Mouse (Mus musculus) right cerebral cortex, postnatal 25 days (tissue): ENCODE measurements at regions not wholly inside any gene's neighbourhood (a gene's known extent, or its start where the extent isn't known, plus 50 kb on each side); places are given as distances from the start of the nearest gene placed in this dataset.

Experiments used
- DNase-seq: peaks from one replicate; pipeline ENCODE4 v3.0.0; 2022

DNA sequence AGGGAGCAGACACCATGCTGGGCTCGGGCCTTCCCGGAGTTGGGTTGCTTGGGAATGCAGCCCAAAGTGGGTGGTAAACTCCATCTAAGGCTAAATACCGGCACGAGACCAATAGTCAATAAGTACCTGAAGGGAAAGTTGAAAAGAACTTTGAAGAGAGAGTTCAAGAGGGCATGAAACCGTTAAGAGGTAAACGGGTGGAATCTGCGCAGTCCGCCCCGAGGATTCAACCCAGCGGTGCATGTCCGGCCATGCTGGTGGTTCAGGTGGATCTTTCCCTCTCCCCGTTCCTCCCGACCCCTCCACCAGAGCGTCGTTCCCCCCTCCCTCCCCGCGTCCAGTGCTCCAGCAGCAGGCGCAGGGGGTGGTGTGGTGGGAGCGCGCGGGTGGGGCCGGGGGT lies 179.1 kb upstream of the Arhgef26 start:
- peak; percentile 45 for DNase-seq

DNA sequence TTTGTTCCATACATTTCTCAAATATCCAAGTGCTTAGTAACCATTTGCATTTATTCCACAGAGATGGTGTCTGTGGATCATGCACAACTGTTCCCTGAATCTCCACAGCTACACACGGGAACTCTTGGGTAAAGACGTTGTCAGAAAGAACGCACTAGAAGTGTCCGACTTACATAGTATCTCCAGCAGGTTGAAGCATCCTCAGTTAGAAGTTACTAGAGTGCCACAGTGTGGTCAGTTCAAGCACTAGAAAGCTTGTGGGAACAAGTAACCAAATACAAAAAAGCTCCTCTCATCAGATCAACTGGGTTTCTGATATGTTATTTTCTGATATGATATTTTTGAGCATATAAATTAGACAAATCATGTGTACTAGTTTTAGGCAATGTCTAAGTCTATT lies 167.5 kb upstream of the Arhgef26 start:
- DNase-seq = peak; percentile 14

DNA sequence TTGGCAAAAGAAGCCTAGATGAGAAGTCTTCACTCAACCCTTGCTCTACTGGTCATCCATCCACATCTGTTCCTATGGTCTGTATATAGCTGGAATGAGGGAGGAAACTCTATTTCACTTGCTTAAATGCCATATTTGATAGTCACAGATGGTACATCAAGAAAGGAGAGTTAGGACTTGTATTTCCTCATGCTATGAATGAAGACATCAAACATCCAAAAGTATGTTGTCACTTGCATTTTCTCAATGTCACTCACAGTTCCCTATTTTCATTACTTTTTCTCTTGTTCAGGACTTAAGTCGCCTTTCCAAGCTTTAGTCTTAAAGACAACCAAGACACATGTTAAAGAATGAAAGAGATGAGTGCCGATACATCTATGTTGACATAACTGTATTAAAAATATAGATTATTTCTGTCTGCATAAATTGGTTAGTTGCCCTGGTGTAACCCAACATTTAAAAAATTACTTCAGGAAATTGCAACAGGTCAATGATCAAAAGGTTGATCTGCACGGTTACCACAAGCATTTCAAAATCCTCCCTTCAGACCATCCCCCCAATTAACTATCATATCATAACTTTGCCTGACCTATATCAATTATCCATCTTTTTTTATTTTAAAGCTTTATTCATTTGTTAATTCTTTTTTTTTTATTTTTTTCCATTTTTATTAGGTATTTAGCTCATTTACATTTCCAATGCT lies 150.2 kb upstream of the Arhgef26 start:
- DNase-seq = no peak

DNA sequence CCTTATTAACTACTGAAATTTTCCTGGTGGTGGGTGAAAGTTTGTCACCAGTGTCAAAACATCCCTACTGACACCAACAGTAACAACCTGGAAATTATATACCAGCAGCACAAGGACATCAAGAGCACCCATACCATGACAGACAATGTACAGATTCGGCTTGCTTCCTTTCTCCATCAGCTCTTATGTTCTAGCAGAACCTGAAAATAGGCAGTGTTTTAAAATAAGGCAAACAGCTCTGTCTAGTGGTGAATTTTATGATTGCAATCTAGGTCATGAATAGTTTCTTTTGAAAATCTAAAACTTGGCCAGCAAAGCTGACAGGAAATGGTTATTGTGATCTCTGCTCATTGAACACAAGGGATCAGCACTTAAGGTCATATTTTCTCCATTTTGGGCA lies 145.7 kb upstream of the Arhgef26 start:
- no peak for DNase-seq

DNA sequence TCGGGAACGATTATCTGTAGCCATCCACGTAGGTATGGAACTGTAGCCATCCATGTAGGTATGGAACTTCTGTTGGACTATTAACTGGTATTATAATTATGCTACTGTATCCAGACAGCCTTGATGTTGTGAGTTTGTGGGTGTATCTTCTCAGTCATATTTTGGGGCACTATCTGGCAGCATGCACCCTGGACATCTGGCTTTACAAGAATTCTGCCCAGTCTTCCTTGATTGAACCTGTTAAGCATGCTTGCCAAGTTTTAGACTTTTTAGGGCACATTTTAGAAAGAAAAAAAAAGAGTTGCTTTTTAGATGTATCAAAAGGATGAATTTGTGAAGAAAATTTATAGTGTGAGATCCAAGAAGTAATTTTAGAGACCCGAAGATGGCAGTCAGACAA lies 143.7 kb upstream of the Arhgef26 start:
- DNase-seq = no peak

DNA sequence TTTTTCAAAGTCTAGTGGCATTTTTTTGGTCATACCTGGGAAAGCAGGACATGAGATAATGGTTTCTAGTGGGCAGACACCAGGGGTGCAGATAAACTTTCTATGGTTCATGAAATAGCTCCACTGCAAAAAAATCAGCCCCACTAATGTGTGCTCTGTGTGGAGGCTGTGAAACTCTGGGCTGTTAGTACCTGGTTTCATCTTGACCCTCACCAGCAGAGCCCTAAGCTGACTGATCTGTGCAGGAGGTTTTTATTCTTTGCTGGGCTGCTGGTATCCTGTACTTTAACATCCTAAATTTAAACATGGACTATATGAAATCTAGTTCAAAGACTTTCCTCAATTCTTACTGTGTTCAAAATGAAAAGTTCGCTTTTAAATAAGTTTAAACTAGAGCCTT lies 141.5 kb upstream of the Arhgef26 start:
- no peak for DNase-seq

DNA sequence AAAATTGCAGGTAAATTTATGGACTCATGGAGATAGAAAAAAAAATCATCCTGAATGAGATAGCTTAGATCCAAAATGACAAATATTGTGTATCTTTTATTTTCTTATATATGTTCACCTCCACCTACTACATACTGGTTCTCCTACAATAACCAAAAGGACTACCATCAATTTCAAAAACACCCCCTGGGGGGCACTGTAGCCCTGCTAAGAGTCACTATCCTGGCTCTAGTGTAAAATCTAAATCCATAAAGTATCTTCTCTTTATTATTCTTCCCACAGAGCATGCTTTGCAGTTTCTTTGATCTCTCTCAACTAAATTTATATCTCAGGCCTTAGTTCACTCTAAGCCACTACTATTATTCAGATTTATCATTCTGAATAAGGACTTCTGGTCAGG lies 122.3 kb upstream of the Arhgef26 start:
- peak; percentile 35 for DNase-seq

DNA sequence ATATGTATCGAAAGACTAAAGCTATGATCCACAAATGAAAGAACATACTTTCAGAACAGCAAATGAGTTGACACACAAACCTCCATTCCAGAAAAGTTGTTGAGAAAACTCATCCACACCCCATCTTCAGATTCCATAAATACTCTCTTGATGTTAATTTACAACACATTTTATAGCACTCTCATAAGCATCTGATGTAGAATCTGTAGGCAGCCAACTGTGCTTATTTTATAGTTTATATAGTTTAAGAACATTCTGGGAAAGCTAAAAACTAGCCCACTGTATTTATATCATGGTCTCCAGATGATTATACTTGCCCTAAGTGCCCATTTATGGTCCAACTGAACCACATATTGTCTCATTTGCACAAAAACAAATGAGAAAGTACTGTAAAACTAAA lies 120.8 kb upstream of the Arhgef26 start:
- no peak for DNase-seq

DNA sequence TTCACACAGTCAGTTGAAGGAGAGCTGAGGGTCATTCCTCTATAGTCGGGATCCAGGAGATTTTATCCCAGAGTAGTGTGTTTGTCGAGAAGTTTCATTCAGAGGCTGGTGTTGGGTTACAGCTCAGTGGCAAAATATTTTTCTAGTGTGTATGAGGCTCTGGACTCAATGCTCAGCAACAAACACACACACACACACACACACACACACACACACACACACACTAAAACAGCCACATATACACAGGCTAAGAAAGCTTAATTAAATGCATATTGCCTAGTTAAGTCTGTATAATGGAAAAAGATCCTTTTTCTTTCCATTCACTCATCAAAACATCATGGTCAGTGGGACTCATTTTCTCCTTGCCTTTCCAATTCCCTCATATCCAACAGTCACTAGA lies 110.4 kb upstream of the Arhgef26 start:
- DNase-seq = no peak

DNA sequence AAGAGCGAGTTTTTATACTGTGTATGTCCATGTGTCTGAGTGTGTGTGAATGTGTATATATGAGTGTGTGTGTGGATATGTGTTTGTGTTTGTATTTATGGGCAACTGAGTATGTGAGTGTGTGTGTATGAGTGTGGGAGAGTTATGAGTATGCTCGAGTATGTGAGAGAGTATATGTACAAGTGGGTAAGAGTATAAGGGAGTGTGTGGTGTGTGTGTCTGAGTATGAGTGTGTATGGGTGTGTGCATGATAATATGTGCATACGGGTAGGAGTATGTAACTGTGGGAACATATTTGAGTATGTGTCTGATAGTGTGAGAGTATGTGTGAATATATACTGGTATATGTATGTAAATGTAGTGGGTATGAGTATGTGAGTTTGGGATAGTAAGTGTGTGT lies 110.0 kb upstream of the Arhgef26 start:
- DNase-seq = no peak

DNA sequence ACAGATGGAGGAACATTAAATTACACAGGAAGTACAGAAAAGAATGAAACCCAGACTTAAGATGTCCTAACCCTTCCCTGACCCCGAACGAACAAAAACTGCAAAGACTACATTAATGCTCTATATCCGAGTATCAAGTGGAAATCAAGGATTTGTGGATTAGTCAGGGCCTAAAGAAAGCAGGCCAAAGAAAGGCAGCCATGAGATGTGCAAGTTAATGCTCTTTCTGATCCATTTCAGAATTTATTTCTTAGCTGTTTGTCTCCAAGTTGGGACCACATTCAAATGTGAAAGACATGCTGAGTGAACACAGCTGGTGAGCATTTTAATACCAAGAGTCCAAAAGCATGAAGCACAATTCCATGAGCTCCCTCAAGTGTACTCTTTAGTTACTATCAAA lies 97.1 kb upstream of the Arhgef26 start:
- no peak for DNase-seq

DNA sequence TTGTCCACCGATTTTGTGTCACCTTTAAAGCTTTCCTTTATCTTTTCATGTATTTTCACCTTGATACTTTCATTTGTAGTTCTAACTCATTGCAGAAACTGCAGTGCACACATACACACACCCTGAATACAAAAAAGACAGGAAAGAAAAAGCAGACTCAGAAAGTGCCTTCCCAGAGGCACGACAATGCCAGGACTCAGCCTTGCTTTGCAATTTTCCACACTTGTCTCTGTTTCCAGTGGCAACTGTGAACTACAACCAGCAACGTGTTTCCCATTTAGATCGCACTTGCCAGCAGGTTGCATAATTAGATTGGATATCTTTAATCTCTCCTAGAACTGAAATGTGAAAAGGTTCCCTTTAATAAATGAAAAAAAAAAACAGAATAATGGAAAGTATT lies 66.4 kb upstream of the Arhgef26 start:
- DNase-seq = peak; percentile 11

DNA sequence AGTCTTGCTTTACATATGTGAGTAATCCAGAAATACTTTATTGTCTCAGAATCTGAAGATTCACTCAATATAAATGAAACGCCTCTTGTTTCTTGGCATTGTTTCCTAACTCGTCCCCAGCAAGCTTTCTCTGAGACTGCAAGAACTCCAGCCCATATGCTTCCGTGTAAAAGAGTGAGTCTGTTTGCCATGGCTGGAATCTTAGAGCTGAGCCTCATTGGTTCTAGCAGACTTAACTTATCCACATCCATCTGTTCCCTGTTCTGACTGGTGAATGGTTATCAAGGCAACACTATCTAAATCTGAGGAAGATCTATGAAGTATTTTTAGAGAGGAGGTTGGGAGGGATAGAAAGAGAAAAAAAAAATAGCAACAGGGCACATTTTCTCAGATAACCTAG lies 59.9 kb upstream of the Arhgef26 start:
- DNase-seq = no peak

DNA sequence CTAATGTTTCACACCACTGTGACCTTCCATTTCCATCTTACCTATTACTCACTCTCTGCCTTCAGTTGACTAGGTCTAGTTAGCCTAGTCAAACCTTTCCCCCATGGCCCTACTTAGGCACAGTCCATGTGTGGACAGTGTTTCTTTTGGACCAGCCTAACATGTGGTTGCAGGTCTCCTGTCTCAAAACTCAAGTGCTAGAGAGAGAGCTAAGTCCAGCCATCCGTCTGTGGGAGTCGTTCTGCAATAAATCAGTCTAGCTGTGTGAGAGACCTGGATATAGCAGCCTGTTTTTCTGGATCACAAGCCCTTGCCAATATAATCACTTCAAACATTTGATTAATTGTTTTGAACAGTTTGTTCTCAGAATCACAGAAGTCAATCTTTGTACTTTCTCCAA lies 57.2 kb upstream of the Arhgef26 start:
- DNase-seq = no peak
